Mouse (Mus musculus) adrenal gland, adult 8-10 months (tissue): ENCODE results near the gene Slc35g2. TPM values are rescaled to one million over a fixed set of nuclear protein-coding genes. Genes with fewer than 3 reads are reported as not detected.
A peak's percentile ranks its signal among the peaks of the same experiment; 100 is the strongest.

Experiments used
- DNase-seq: peaks from one replicate; pipeline ENCODE4 v3.0.0; 2022
- total RNA-seq, 4 experiments: library from RNA; stranded (reverse); gene quantifications; 2 replicates each; pipeline ENCODE4 v1.2.4; 2022

Gene Slc35g2
- total RNA-seq, 4 experiments from 2014 or later = 9.2 to 15.4 (median 10.6) TPM

DNA sequence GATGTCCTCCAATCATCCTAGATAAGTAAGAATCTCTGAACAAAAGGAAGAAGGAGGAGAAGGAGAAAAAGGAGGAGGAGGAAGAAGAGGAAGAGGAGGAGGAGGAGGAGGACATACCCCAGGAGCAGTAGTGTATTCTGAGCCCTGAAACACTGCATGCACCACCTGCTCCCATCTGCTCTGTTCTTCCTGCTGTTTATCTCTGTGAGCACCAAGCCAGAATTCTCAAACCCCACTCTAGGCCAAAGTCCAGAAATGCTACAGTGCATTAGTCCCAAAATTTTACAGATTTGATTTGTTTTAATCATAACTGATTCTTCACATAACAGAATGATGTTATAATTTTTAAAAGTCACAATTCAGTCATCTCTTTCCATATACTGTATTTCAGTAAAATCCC is 11.9 kb downstream of the Slc35g2 start:
- DNase-seq = no peak

DNA sequence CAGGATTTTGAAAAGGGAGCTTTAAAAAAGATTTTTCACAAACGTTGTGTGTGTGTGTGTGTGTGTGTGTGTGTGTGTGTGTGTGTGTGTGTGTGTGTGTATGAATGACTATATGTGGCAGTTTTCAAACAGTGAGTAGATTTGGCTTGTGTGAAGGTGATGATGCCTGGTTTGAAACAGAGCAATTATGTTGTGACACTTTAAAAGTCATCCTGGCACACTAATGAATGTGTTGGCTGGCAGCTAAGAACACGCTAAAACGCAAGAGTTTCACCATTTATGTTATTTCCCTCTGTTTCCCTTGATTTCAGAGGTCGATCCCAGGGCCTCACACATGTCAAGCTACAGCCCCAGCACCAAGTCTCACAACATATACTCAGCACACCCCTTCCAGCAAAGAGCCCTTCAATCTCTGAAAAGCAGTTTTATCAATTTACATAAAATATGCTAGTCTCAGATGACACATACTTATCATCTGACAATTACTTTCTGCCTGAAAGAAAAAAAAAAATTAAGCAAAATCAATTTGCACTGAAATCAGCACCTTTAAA is 12.8 kb downstream of the Slc35g2 start:
- DNase-seq = no peak

DNA sequence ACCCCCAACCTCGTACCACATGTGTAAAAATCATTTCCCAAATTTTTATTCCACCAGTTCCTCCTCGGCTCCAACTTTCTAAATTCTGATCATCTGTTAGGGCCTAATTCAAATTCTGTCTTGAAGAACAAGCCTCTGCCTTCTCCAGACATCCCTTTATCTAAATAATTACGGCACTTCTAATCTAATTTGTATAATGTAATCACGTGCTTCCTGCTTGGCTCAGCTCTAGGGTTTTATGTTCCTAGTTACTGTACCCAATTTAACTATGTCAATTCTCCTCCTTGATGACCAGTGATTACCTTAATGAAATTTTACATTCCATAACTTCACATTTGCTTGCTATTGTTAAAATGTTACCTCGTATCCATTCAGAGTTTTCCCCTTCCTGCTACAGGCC is 15.2 kb downstream of the Slc35g2 start:
- no peak for DNase-seq

DNA sequence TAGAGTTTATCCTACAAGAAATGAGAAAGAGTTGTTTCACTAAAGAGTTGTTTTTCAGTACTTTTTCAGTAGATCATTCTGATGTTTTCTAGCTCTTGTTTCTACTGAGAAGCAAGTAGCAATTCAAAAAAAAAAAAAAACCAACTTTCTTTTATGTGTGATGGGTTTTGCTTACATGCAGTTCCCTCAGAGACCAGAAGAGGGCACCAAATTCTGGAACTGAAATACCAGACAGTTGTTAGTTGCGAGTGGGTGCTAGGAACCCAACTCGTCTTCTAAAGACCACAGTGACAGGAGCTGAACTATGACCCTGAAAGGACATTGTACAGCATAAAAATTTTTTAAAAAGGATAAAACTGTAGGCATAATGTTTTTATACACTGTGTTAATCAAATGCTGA is 22.6 kb downstream of the Slc35g2 start:
- no peak for DNase-seq

DNA sequence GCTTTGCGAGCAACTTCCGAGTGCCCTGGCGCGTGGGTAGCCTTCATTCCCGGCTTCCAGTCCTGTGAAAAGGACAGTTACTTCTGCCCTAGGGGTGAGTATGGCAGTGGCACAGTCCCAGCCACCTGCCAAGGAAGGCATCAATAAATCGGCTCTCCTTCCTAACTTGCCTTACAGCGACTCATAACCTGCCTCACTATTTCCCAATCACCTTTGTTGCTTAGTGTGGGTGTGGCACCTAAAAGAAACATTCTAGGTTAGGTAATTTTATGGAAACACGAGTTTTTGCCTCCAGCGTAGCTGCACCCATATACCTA is 24.3 kb downstream of the Slc35g2 start:
- DNase-seq = no peak

DNA sequence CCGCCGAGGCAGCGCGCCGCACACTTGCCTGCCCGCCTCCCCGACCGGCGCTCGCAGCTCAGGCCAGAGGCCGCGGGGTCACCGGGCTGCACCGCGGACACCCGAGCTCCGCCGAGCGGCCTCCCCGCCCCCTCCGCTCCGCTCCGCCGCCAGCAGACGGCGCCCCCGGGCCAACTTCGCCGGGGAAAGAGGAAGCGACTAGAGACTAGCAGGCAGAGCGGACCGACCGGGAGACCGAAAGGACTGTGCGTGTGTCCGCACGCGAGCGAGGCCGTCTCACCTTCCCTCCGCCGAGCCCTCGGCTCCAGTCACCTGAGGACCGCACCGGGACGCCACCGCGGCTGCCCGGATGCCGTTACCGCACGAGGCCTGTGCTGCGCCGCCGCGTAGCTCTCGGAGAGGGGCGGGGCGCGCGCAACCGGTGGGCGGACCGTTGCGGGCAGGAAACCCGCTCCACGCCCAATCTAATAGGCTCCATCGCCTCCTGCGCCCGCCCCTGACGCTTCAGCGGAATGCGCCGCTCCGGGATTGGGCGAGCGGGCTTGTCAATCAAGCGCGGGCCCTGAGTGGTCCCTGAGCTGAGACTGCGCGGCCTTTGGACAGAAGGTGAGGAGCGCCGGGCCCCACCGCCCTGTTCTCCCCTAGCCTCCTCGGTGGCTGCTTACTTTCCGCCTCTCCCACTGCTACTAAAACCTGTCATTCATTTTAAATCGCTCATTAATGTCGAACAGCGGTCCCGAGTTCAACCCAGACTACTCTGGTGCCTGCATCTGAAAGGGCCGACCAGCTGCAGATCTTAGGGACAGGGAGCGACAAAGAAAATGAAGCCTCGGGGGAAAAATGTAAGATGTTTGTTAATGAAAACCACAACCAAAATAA is 24.9 kb downstream of the Slc35g2 start, which contains the start of gene Nck1:
TSS of gene Nck1 (minus strand) at position 420 of the 879 bp plus-strand sequence.
- peak; percentile 98 for DNase-seq

DNA sequence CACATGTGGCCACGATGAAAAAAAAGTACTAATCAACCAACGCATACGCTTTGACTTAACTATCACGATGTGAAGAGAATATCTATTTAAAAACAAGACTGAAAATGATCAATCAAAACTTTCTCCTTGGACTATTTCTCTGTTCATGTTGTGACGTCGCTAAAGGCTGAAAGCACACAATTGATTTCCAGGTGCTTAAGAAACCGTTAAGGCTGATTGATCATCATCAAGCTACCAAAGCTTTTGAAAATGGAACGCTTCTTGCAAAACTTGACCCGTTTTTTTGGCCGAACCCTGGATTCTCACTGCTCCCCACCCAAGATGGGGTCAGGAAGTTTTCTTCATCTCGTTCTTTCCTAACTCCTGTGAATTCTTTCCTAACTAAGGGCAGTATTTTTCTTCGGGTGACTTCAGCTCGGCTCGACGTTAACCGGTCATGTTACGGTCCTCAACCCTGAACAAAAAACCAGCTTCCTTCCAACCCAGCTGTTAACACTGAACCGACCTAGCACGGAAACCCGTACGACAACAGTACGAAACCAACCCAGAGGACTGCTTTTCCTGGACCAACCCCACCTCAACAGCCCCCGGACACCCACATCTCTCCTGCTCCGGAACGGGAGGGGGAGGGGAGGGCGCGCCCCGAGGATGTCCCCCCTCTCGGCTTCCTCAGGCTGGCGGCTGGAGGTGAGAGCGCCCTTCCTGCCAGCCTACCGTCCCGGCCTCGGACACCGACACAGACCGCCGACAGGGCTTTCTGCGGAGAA is 25.8 kb downstream of the Slc35g2 start:
- peak; percentile 66 for DNase-seq

DNA sequence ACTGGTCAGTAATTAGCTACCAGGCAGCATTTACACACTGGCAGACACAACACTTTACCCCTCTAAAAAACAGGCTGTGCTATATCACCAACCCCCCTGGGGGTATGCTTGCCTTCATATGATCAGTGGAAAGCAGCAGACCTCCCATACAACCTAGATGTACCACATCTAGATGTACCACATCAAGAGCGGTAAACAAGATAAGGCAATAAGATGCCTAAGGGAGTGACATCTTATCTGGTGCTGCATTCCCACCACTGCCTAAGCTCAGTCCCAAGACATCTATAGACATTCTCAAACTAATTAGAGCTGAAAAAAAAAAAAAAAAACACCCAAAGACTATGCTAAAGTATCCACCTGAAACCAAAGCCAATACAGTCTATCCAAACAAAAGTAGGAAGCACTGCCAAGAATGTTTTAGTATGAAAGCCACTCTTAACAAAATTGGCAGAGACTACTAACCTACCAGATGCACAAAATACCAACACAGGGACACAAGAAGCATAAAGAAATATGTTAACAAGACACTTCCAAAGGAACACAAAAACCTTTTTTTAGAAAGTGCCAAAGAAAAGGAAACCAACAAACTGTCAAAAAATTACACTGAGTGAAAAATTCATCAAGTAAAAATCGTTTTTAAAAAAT is 35.1 kb downstream of the Slc35g2 start:
- no peak for DNase-seq

DNA sequence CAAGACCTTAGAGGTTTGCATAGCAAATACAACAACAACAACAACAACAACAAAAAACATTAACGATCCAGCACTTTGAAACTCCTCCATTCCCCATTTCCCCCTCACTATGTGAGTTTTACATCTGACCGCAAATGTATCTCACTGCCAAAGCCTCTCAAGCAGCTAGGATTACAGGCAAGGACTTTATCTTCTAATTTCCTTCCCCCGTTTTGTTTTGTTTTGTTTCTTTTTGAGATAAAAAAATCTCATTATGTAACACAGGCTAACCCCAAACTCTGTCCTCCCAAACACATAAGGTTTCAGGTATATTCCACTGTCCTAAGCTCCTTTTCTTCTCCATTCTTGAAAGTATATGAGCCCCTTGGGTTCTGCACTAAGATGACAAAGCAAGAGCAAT is 36.2 kb downstream of the Slc35g2 start:
- DNase-seq = no peak

DNA sequence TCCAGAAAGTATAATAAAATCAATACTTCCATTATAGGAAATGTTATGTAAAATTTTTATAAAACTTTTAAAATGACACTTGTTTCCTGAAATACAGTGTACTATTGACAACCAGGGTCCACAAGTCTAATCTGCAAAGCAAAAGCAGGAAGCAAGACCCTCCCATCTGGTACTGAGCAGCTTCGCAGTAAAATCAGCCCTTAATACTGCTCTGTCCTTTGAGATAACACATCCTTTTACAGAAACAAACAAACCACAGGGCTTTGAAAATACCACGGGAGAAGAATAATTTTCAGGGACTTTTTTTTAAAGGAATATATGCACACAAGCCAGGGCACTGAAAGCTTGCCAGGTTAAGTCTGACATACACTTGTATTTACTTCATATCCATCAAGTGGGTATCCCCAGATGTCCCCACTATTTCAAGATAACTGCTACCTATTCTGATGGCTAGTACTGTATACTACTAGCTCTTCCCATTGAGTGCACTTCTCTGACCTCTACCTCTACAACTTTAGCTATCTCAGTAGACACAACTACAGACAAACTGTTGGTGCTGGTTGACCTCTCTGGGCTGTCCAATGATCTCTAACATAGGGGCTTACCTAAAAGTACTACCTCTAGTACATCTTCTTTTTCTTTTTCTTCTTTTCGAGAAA is 37.9 kb downstream of the Slc35g2 start:
- no peak for DNase-seq

DNA sequence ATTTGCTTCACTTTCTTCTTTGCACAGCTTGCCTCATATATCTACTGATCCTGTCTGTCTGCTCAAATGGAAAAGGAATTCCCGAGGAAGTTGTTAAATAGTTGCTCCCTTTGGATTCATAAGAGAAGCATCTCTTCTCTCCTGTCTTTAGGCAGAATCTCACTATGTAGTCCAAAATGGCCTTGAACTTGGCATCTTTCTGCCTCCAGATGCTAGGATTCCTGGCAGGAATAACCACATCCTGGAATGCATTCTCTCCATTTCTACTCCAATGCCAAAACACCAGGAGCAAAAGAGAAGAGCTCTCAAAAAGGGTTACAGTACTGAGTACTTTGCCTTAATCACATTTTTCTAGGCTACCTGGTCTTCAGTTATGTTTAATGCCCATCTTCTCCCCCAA is 39.6 kb downstream of the Slc35g2 start:
- DNase-seq = no peak

DNA sequence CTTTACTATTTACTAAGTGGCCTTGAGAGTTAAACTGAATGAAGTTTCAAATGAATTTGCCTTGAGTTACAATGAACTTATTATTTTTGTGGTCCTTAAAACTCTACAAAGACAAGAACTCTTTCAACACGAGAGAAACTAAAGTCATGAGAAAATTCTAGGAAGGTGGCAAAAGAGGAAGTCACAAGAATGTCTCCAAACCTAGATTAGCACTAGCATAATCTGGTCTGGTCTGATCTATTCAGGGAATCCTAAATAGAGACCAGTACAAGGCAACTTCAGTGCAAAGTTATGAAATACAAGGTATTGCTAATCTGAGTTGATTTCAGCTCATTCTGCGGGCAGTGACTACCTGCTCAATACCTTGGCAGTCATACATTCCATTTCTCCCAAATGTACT is 45.7 kb downstream of the Slc35g2 start:
- DNase-seq = no peak

DNA sequence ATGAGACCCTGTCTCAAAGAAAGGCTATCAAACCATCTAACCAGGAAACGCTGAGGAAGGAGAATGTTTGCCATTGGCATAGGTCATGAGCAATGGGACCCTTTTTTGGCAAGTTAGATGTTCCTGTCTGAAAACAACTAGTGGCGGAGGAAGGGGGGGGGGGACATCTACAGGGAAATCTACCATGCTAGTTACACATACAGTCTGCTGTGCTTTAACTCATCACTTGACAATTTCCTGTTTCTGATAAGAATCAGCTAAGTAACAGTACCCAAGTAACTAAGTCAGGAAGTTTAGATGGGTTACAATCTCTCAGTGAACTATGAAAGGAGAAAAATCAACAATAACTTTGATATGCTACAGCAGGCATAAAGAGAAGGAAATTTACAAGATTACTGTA is 48.9 kb downstream of the Slc35g2 start:
- DNase-seq = no peak

DNA sequence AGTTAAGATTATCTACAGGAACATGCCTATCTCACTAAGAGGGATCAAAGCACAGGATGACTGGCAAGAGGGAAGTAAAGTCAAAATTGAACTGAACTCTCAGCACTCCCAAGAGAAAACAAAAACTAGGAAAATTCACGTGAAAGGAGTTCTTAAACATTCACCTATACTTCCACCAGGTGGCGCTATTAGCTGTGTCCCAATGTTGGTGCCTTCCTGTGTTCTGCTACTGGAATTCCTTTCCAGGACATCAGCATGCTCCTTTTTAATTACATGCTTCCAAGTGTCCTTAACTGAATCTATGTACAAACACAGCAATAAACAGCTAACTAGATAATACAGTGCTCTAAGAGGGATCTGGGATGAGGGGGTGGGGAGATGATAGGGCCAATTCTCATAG is 50.3 kb downstream of the Slc35g2 start:
- DNase-seq = peak; percentile 20

DNA sequence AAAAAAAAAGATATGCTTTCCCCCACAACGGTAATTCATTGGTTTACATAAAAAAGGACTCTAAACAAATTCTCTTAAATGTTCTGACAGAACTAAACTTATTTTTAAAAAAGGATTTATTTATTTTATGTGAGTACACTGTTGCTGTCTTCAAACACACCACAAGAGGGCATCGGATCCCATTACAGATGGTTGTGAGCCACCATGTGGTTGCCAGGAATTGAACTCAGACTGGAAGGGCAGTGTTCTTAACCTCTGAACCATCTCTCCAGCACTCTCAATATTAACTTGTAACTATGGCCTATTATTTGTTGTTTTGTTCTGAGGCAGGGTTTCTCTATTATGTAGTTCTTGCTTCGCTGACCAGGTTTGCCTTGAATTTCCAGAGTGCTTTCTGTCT is 50.9 kb downstream of the Slc35g2 start:
- no peak for DNase-seq

DNA sequence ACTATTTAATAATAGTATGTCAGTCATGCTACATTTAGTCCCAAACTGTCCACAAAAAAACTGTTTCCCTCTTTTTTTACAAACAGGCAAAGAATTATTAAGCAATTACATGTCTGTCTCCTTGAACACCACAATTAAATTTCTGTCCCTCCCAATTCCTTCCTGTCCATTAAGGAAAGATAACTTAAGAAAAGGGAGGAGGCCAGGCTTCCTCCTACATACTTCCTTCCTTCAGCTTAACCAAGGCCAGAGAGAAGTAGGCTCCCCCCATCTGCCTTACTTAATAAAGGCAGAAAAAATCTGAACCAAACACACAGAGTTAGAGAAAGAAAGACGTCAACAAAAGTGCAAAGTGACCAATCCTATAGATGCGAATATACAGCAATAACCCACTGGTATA is 63.3 kb downstream of the Slc35g2 start:
- DNase-seq = no peak

DNA sequence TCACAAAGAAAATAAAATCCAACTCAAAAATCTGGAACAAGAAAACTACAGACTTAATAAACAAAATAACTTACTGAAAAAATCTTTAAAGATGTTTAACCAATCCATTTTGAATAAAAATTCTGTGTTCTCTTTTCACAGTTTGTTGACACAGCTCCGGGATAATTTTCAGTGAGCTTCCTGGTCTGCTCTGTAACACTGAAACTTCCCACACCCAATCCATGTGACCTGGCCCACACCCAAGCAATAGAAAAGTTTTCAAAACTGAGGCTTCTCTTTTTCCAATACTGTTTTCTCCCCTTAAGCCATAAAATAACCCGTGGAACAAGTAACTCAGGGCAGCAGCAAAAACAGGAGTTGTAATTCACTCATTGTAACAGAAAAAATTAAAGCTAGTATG is 64.2 kb downstream of the Slc35g2 start:
- DNase-seq = no peak

DNA sequence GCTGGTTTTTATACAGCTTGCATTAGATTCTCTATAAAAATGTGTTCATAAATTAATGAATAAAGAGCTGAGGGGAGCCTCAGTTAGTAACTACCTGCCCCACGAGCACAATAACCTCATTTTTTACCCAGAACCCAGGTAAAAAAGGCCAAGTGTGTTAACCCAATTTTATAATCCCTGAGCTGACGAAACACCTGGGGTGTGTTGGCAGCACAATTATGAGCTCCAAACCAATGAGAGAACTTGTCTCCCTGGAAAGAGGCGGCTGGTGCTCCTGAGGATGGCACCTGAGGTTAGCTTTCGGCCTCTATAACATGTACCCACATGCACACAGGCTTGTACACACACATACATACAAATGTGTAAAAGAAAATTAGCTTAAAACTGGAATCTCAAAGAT is 65.4 kb downstream of the Slc35g2 start:
- no peak for DNase-seq
